Mouse (Mus musculus) forebrain, embryonic 13.5 days (tissue): ENCODE measurements around the gene Dpf2. TPM values are rescaled to one million over a fixed set of nuclear protein-coding genes. Genes with fewer than 3 reads are reported as not detected.

Experiments
- ATAC-seq: fragments of 200-750 bp; cut with Nextera tagmentation; 2 replicates; pipeline ENCODE4 v1.8.0; 2017
- H3K27ac ChIP-seq: fragments of 300-500 bp; sonication (generic); 2 replicates; pipeline ENCODE4 v1.5.1; 2015; ENCODE audit warnings: inconsistent platforms, mild to moderate bottlenecking, moderate library complexity
- H3K27me3 ChIP-seq: fragments of 300-500 bp; sonication (generic); 2 replicates; pipeline ENCODE4 v1.6.1; 2015; ENCODE audit warnings: mild to moderate bottlenecking, inconsistent platforms
- H3K36me3 ChIP-seq: fragments of 300-500 bp; sonication (generic); 2 replicates; pipeline ENCODE4 v1.6.1; 2015; ENCODE audit warnings: mild to moderate bottlenecking, inconsistent platforms; ENCODE audit not compliant: poor library complexity, severe bottlenecking
- H3K4me1 ChIP-seq: fragments of 300-500 bp; sonication (generic); 2 replicates; pipeline ENCODE4 v1.6.1; 2015; ENCODE audit warnings: inconsistent platforms
- H3K4me2 ChIP-seq: fragments of 300-500 bp; sonication (generic); 2 replicates; pipeline ENCODE4 v1.6.1; 2015; ENCODE audit warnings: inconsistent platforms, mild to moderate bottlenecking, moderate library complexity
- H3K4me3 ChIP-seq: fragments of 300-500 bp; sonication (generic); 2 replicates; pipeline ENCODE4 v1.5.1; 2015; ENCODE audit warnings: mild to moderate bottlenecking, inconsistent platforms
- H3K9ac ChIP-seq: fragments of 300-500 bp; sonication (generic); 2 replicates; pipeline ENCODE4 v1.6.1; 2015; ENCODE audit warnings: mild to moderate bottlenecking, inconsistent platforms
- H3K9me3 ChIP-seq: fragments of 300-500 bp; sonication (generic); replicated peaks from 2 replicates; pipeline ENCODE4 v1.6.1; 2016; ENCODE audit warnings: inconsistent platforms
- WGBS: fragments of 180-500 bp; shearing (Covaris S2); methylation state at CpG from one replicate; pipeline ENCODE4 v1.1.7; 2015; 5-methylcytosine and 5-hydroxymethylcytosine counted together
- polyA plus RNA-seq: library from polyadenylated mRNA; unstranded; fragments of >200 nt; fragmentation: Nextera tagmentation; extraction: Ambion mirVana; gene quantifications from 2 replicates; pipeline ENCODE4 v1.2.1, GENCODE M21; 2015

Dpf2 gene
- polyA plus RNA-seq, 1 experiment from 2014 or later: 147 TPM

DNA sequence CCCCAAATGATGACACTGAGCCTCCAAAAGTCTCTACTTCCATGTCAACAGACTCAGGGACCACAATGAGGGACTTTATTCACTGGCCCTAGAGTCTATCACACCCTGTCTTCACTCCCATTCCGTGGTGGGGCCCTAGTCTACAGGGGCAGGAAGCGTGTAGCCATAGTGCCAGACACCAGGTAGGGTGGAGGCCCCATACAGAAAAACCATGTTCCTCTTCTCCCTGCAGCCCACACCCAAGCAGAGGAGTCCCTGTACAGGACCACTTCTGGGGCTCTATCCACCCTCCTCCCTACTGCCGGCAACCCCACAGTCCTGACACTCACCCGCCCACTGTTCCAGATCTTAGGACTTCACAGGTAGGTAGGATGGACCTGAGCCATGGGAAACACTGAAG, 40.3 kb downstream of the Dpf2 start:
- Histone ChIP-seq H3K27me3 (no peaks in the 10 kb centered on the region), H3K36me3 (peaks cover 41% of the 10 kb centered on the region), H3K9me3 (no peaks in the 10 kb centered on the region), H3K4me3 (no peak overlapping the region), H3K4me1 (peaks cover 34% of the 10 kb centered on the region), H3K9ac (no peak overlapping the region), H3K4me2 (no peak overlapping the region), H3K27ac (no peak overlapping the region)
- WGBS: 87% methylated on average over 4 of the region's 4 CpGs
- ATAC-seq: no peak

- H3K36me3 ChIP-seq: peaks cover 45% of the 10 kb centered on the region
- H3K4me2 ChIP-seq: peak overlapping the region; percentile 3; the same call in 1 of the 2 replicates
- WGBS: 54% methylated on average over 6 of the region's 6 CpGs
- no peaks in the 10 kb centered on the region for H3K27me3 ChIP-seq
- H3K9ac ChIP-seq: 0 out of 2 replicates have a peak overlapping the region, but pooled peaks have one; percentile 22
- H3K4me3 ChIP-seq: no peak overlapping the region
- H3K9me3 ChIP-seq: no peaks in the 10 kb centered on the region
- H3K4me1 ChIP-seq: peaks cover 34% of the 10 kb centered on the region
- H3K27ac ChIP-seq: peak overlapping the region; percentile 48
- no peak for ATAC-seq
Observed at GRCm38 (mm10) chr19:5871683-5872082, 41.1 kb downstream of the Dpf2 start.

GRCm38 (mm10) chr19:5871273-5871672, 41.5 kb downstream of the Dpf2 start:
- peak; percentile 20; the same call in 1 of the 2 replicates for ATAC-seq
- no peak overlapping the region for H3K4me3 ChIP-seq
- WGBS: 13% methylated on average over 4 of the region's 7 CpGs
- no peaks in the 10 kb centered on the region for H3K9me3 ChIP-seq
- no peaks in the 10 kb centered on the region for H3K27me3 ChIP-seq
- peak overlapping the region; percentile 48 for H3K27ac ChIP-seq
- peaks cover 34% of the 10 kb centered on the region for H3K4me1 ChIP-seq
- H3K36me3 ChIP-seq: peaks cover 45% of the 10 kb centered on the region
- peak overlapping the region; percentile 22 for H3K9ac ChIP-seq
- H3K4me2 ChIP-seq: peak overlapping the region; percentile 3; the same call in 1 of the 2 replicates

GRCm38 (mm10) chr19:5868096-5868495, 44.7 kb downstream of the Dpf2 start:
- H3K9ac ChIP-seq: no peak overlapping the region
- no peak for ATAC-seq
- H3K27ac ChIP-seq: no peak overlapping the region
- 89% methylated on average over 6 of the region's 6 CpGs for WGBS
- no peak overlapping the region for H3K4me2 ChIP-seq
- no peaks in the 10 kb centered on the region for H3K27me3 ChIP-seq
- no peaks in the 10 kb centered on the region for H3K9me3 ChIP-seq
- no peak overlapping the region for H3K4me3 ChIP-seq
- H3K4me1 ChIP-seq: peaks cover 13% of the 10 kb centered on the region
- H3K36me3 ChIP-seq: peaks cover 74% of the 10 kb centered on the region

DNA sequence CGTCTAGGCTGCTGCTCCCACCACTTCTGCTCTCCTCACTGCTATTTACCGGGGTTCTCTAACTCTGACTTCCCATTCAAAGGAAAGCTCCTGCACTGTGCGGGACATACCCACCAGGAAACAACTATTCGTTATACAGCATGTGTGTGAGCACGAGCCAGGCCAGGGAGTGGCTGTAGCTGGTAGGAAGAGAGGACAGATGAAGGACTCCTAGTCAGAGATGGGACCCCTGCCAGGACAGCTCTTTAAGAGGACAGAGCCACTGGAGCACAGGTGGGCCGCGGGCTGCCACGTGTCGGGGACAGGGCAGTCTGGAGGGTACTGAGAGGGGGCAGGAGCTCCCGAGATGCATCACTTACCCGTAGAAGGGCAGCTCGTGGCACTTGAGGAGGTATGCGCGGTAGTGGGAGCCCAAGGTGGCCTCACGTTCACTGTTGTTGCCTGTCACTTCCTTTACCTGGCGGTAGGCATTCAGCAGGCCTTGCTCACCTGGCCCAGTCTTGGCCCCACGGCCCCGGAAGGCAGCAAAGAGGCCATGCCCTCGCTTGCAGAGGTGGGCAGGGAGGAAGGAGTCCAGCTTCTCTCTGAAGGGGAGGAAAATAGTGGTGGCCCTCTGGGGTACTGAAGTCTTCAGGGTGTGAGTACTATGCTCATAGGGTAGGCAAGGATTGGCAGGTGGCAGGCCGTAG, 48.0 kb downstream of the Dpf2 start:
- Histone ChIP-seq H3K36me3 (peaks cover 89% of the 10 kb centered on the region), H3K4me3 (no peak overlapping the region), H3K9me3 (no peaks in the 10 kb centered on the region), H3K9ac (no peak overlapping the region), H3K4me2 (no peak overlapping the region), H3K27ac (no peak overlapping the region), H3K27me3 (no peaks in the 10 kb centered on the region), H3K4me1 (no peaks in the 10 kb centered on the region)
- no peak for ATAC-seq
- 93% methylated on average over 20 of the region's 20 CpGs for WGBS

DNA sequence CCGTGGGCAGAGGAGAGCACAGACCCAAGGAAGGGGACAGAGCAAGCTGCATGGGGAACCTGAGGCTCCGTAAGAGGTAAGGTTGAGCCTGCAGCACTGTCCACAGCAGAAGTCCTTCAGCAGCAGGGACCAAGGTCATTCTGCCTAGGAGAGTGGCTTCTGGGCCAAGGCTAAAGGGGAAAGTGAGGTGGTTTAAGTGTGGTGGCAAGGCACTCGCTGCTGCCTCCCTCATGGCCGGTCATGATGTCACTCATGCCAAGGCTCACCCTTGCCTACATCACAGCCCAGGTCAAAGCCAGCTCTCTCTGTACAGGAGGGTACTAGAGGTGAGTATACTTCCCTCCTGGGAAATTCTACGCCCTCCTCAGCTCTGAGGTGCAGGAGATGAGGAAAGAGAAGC, 49.0 kb downstream of the Dpf2 start:
- H3K27ac ChIP-seq: no peak overlapping the region
- H3K9me3 ChIP-seq: no peaks in the 10 kb centered on the region
- no peak for ATAC-seq
- 92% methylated on average over 5 of the region's 5 CpGs for WGBS
- H3K4me1 ChIP-seq: no peaks in the 10 kb centered on the region
- H3K36me3 ChIP-seq: peaks cover 89% of the 10 kb centered on the region
- H3K4me3 ChIP-seq: no peak overlapping the region
- no peak overlapping the region for H3K9ac ChIP-seq
- no peaks in the 10 kb centered on the region for H3K27me3 ChIP-seq
- no peak overlapping the region for H3K4me2 ChIP-seq

DNA sequence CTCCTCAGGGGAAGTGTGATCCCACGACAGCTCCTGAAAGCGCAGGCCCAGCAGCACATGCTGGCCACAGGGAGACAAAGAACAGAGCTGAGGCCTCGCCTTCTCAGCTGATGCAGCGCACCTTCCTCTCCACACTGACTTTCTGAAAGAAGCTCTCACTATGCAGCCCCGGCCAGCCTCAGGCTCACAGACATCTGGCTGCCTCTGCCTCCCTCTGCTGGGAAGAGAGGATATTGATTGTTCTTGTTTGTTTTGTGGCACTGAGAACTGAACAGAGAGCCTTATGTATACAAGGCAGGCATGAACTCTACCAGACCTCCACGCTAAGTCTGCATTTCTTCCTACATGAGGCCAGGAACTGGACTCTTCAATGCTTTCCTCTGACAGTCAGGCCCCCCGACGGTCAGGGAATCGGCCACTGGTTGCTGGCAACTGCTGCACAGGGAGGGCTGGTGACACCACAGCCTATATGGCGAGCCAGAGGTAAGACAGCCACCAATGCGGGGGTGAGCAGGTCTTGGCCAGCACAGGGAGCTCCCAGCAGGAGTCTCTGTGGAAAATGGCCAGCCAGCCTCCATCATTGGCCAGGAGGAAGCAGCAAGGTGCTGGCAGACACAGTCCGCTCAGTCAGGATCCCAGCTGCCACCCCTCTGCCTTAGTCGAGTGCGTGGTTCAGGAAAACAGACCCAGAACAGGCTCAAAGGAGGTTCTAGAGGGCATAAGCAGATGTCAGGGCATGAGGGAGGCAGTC, 50.3 kb downstream of the Dpf2 start:
- ATAC-seq: no peak
- Histone ChIP-seq H3K9me3 (no peaks in the 10 kb centered on the region), H3K4me1 (no peaks in the 10 kb centered on the region), H3K27me3 (no peaks in the 10 kb centered on the region), H3K27ac (no peak overlapping the region), H3K36me3 (peaks cover 87% of the 10 kb centered on the region), H3K4me2 (no peak overlapping the region), H3K4me3 (no peak overlapping the region), H3K9ac (no peak overlapping the region)
- WGBS: 97% methylated on average over 14 of the region's 14 CpGs

DNA sequence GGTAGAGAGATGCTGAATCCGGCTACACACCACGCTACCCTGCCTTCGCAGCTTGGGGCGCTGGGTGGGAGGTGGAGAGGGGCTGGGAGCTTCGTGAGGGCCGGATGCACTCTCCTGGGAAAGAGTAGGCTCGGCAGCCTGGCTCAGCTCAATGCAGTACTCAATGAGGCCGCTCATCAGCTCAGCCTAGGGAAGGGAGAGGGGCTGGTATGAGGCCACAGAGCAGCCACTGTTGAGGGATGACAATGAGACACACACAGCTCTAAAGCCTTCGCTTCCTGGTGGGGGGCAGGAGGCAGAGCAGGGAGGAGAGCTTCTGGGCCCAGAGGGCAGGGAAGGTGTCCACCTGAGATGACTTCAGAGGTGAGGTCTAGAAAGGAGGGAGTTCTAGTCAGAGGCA, 56.2 kb downstream of the Dpf2 start:
- Histone ChIP-seq H3K4me1 (peaks cover 7% of the 10 kb centered on the region), H3K9ac (no peak overlapping the region), H3K4me3 (no peak overlapping the region), H3K9me3 (no peaks in the 10 kb centered on the region), H3K27me3 (no peaks in the 10 kb centered on the region), H3K4me2 (no peak overlapping the region), H3K27ac (no peak overlapping the region), H3K36me3 (peaks cover 80% of the 10 kb centered on the region)
- 88% methylated on average over 9 of the region's 9 CpGs for WGBS
- no peak for ATAC-seq

- H3K27me3 ChIP-seq: no peaks in the 10 kb centered on the region
- H3K9ac ChIP-seq: peak overlapping the region; percentile 41
- ATAC-seq: no peak
- 86% methylated on average over 12 of the region's 12 CpGs for WGBS
- peaks cover 44% of the 10 kb centered on the region for H3K4me1 ChIP-seq
- no peak overlapping the region for H3K4me3 ChIP-seq
- peak overlapping the region; percentile 30; the same call in 1 of the 2 replicates for H3K4me2 ChIP-seq
- no peaks in the 10 kb centered on the region for H3K9me3 ChIP-seq
- H3K27ac ChIP-seq: peak overlapping the region; percentile 57
- peaks cover 39% of the 10 kb centered on the region for H3K36me3 ChIP-seq
Observed at GRCm38 (mm10) chr19:5852035-5852722, 60.6 kb downstream of the Dpf2 start.

DNA sequence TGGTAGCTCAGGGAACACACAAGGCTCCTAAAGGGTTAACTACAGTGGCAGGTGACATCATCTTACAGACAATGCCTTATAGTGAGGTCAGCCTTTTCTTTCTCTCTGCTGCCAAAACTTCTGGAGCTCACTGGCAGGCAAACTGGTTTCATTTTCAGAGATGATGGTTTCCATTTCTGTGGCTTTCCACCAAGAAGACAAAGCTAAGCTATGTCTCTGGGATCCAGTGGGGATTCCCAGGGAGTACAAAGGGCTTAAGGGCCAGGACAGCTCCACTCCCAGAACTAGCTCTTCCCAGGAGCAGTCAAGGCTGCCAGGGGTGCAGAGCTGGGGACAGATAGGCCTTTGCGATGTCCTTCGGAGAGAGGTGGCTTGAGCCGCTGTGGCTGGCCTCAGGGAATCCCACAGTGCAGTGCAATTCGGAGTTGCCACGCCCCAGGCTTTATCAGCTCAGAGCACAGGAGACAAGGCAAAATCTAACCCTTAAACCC, 61.3 kb downstream of the Dpf2 start:
- Histone ChIP-seq H3K36me3 (peaks cover 33% of the 10 kb centered on the region), H3K27me3 (no peaks in the 10 kb centered on the region), H3K4me3 (no peak overlapping the region), H3K27ac (peak overlapping the region; percentile 57), H3K4me2 (peak overlapping the region; percentile 30; the same call in 1 of the 2 replicates), H3K4me1 (peaks cover 50% of the 10 kb centered on the region), H3K9ac (peak overlapping the region; percentile 41), H3K9me3 (no peaks in the 10 kb centered on the region)
- ATAC-seq: no peak
- 52% methylated on average over 5 of the region's 5 CpGs for WGBS

DNA sequence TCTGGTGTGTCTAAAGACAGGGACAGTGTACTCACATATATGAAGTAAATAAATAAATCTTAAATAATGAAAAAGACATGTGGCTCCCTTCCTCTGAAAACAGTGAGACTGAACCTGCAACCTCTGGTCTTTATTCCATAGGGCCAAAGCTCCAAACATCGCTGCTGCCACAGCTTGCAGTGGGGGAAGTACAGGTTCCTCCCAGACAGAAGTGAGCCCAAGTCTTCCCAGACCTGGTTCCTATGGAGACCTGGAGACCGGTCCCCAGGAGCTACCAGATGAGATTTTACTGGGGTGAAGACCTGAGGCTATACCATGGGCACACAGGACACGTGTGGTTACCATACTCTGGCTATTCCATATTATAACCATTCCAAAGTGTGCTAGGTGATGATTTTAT, 62.0 kb downstream of the Dpf2 start:
- WGBS: 83% methylated on average over 3 of the region's 3 CpGs

More for the DNA sequence above, 62.0 kb downstream of the Dpf2 start:
- H3K27me3 ChIP-seq: no peaks in the 10 kb centered on the region
- no peaks in the 10 kb centered on the region for H3K9me3 ChIP-seq
- H3K36me3 ChIP-seq: peaks cover 27% of the 10 kb centered on the region
- H3K9ac ChIP-seq: no peak overlapping the region
- H3K4me1 ChIP-seq: peaks cover 55% of the 10 kb centered on the region
- no peak overlapping the region for H3K4me3 ChIP-seq
- ATAC-seq: no peak
- no peak overlapping the region for H3K4me2 ChIP-seq
- no peak overlapping the region for H3K27ac ChIP-seq
